Mouse (Mus musculus) bone marrow, adult 2 months (tissue): ENCODE measurements around the gene Nfkb1.

Experiments used
- CTCF ChIP-seq: fragments of 200-500 bp; IDR thresholded peaks from 2 replicates; pipeline ENCODE4 v1.5.1; 2011; ENCODE audit warnings: low read length, control low read depth; ENCODE audit not compliant: control insufficient read depth, insufficient read depth
- POLR2A ChIP-seq: fragments of 200-500 bp; IDR thresholded peaks from 2 replicates; pipeline ENCODE4 v1.6.1; 2011; ENCODE audit warnings: low read depth, mild to moderate bottlenecking, control low read depth, low read length, borderline replicate concordance; ENCODE audit not compliant: control insufficient read depth

DNA sequence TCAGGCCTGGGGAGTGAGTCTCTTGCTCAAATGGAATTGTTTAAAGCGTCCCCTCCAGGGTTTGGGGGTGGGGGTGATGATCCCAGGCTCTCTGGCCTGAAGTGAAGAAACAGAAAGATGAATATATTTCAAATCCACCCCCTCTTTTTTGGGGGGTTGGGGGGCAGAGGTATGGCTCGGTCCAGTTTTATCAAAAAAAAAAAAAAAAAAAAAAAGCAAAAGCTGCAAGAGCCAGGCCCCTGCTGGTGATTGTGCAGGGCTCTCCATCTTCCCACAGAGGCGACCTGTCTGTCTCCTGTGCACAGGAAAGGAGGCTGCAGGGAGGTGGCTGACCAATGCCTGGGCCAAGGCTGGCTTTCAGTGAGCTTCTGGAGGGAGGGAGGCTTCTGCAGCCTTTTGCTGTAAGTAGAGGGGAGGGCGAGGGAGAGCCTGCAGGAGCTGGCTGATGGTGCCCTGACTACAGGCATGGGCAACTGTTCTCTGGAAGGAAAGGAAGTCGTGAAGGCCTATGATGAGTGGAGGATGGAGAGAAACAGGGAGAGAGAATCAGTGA, 112.7 kb downstream of the Nfkb1 start:
- no peak for TF ChIP-seq CTCF
- no peak for TF ChIP-seq POLR2A
